Mouse (Mus musculus) adrenal gland, adult (tissue): ENCODE results near the gene Slc23a2.

Experiments used
- DNase-seq, 2 experiments: peaks; one replicate each; pipeline ENCODE4 v3.0.0; 2022 to 2023; ENCODE audit warnings: low spot score in 1 of 2; ENCODE audit not compliant: inconsistent age in 2 of 2

Slc23a2 gene

DNA sequence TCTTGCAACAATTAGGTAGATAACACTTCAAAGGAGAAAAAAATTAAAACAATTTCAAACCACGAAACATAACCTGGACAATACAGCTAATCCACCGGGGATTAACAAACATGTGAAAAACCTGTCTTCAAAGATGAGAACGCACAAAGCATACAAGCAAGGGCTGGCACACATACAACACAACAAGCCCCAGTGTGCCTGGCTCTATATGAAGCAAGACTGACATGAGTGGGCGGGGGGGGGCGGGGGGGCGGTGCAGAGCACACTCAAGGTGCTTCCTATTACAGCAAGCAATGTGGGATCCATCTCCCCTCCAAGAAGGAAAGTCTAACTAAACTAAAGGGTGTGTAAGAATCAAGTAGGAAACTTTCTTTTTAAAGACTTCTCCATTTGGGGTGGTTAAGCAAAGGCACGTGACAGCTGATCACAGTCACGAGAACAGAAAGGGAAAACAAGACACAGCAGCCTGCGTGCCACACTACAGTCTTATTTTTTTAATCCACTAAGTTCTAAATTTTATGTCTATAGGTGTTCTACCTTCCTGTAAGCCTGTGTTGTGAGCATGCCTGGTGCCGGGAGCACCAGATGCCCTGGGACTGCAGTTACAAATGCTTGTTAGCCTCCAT is 42.3 kb downstream of the Slc23a2 start:
- DNase-seq: peak in 1 of 2 experiments; percentile 36

GRCm38 (mm10) chr2:132098942-132099672 is 45.8 kb downstream of the Slc23a2 start:
- peak in 1 of 2 experiments; percentile 78 for DNase-seq

DNA sequence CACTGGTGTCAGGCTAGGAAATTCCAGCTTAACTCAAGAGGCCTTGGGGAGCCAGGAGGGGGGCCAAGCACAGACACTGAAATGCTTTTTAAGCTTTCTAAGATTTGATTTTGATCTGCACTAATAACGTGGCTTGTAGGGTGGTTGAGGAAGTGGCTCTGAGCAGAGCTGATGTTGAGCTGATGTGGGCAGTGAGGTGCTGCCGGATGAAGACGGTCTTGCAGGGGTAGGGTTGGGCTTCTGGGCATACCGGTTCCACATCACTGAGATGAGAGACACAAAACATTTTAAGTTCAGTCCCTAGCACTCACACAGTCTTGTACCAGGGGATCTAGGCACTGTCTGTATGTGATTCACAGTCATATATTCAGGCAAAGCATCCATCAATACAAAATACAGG is 46.5 kb downstream of the Slc23a2 start:
- DNase-seq: peak in 1 of 2 experiments; percentile 46

DNA sequence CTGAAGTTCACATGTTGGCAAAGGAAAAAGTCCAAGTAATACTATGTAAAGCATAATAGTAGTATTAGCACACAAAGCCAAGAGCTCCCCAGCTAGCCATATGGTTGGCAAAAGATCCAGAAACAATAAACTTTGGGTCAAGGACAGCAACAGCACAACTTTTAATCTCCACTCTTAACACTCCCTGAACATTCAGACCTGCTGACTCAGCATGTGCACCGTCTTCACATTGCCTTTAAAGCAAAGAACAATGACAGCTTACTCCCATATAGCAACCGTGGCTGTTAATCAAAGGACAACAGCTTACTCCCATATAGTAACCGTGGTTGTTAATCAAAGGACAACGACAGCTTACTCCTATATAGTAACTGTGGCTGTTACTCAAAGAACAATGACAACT is 48.3 kb downstream of the Slc23a2 start:
- peak in 1 of 2 experiments; percentile 76 for DNase-seq

GRCm38 (mm10) chr2:132095821-132096220 is 49.1 kb downstream of the Slc23a2 start:
- no peak for DNase-seq

- DNase-seq: peak in 1 of 2 experiments; percentile 64
Measured at GRCm38 (mm10) chr2:132094441-132095230, 50.3 kb downstream of the Slc23a2 start.

DNA sequence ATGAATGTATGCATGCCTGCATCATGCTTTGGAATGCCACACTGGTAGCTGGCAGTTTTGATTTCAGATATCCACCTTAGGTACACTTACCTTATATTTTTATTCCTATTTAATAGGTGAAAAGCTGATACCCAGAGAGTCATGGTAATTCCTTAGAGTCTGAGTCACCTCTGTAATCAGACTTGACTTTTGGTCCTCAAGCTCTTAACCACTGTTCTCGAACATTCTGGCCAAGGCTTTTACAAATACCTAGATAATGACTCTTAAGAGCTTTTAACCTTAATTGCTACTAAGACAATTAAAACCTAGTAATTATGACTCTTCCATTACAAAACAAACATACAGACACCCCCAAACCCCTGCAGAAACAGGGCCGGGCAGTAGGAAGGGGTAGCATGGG is 51.2 kb downstream of the Slc23a2 start:
- DNase-seq: no peak

- DNase-seq: no peak
Measured at GRCm38 (mm10) chr2:132093298-132093697, 51.6 kb downstream of the Slc23a2 start.

DNA sequence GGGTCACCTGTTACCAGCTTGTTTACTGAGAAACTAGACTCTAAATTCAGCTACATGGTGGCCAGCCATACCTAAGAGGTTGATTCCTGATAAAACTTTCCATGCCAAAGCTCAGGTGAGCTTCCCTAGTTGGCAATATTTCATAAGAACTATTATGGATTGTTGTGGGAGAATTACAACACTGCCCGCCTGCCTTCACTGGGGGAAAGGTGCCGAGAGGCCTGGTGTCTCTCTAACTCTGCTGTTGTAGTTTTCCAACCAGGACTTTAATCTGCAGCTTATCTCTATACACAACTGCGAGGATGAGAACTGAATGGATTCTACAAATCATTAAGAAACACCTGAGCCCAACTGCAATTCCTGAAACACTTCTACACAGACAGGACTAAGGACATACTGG is 52.2 kb downstream of the Slc23a2 start:
- DNase-seq: no peak

DNA sequence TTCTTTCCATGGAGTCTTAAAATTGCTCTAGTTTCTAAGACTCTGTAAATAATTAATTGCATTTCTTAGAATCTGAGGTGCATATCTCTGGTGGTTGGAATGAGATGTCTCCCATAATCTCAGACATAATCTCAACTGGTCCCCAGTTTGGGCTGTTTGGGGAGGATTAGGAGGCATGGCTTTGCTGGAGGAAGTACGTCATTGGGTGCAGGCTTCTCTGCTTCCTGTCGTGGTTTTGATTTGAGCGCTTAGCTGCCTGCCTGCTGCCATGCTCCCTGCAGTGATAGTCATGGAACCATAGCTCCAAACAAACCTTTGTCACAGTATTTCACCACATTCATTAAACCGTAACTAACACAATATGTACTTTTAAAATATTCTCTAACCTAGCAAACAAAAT is 53.2 kb downstream of the Slc23a2 start:
- DNase-seq: no peak

DNA sequence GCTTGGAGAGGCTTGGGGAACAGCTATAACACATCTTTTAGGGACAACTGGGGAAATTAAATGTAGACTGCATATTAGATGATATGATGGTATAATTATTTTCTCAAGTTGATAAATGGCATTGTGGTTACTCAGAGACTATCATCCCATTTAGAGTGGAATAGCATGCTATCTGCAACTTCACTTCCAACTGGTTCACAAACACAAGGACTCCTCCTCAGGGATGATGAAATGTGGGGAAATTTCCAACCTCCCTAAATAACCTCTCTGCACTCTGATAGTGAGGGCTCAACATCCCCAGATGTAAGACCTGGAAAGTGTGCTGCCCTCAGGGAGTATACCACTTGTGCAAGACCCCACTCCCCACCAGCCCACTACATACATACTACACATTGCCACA is 60.1 kb downstream of the Slc23a2 start:
- peak in 1 of 2 experiments; percentile 65 for DNase-seq

DNA sequence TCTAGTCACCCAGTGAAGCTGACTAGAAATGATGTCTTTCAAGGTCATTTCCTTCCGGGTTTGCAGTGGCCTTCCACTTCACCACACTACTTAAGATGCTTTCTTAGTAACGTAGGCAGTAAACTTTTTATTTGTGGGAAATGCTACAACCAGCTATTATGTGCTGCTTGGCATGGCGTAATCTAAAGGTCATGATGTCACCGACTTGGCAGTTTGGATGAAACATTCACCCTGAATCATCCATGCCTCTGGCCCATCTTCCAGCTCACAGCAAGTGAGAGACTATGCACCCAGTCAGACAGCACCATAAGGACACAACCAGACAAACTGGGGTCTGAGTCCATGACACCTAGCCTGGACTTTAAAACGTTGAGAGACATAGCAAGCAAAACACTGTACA is 60.5 kb downstream of the Slc23a2 start:
- peak; percentile 76 to 92 for DNase-seq

DNA sequence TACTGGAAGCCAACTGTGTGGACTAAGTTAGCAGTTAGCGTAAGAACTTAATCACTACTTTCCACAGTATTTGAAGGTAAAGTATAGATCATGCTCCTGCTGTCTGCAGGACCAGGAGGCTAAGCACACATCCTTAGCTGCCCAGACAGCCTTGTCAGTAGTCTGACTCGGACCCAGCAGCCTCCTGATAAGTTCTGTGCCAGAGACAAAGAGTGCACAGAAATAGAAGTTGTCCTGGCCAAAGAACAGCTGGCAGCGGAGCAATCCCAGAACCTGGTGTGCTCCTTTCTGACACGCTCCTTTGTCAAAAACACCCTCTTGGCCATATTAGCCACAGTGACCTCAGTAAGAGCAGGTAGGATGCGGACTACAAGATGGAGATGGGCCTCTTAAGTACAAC is 65.8 kb downstream of the Slc23a2 start:
- no peak for DNase-seq

- DNase-seq: no peak
Measured at GRCm38 (mm10) chr2:132073052-132073451, 71.9 kb downstream of the Slc23a2 start.

- no peak for DNase-seq
Measured at GRCm38 (mm10) chr2:132069985-132070735, 74.7 kb downstream of the Slc23a2 start.

DNA sequence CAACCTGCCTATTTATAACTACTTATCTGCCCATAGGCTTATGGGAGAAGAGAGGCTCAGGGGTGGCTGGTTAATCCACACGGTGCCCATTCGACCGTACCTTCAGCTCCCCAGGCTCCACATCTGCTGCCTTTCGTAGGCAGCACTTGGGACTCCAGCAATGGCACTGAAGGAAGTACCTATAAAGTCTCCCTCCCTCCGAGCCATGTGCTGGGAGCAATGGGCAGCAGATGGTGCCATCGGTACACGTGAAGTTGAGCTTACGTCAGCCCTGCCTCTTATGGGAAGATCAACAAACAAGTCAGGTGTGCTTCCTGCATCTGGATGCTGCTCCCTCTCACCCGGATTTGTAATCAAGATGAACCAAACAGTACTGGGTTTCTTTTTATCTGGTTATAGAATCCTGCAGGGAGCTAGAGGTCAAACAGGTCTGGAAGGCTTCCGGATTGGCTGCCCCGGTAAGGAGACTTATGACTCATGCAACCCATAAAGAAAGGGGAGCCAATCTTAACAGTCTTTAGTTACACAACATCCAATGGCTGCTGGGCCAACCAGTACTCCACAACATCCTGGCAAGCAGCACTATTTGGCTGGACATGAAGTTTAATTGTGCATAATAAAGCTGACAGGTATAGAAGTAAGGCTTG is 80.6 kb downstream of the Slc23a2 start:
- DNase-seq: peak in 1 of 2 experiments; percentile 44

DNA sequence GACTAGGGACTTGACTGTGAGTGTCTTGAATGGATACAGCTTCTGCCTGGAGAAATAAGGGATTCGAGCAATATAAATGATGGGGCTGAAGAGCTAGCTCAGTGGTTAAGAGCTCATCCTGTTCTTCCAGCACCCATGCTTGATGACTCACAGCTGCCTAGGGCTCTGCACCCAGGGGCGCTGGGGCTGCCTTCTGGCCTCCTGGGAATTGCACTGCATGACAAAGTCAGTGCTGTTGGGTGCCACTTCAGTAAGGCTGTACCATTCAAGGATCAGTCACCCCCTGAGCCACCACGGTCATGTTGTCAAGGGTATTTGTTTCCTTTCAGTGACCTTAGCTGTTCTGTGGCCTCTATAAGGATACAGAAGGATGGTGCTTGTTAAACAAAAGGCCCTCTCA is 81.1 kb downstream of the Slc23a2 start:
- DNase-seq: no peak

- no peak for DNase-seq
Measured at GRCm38 (mm10) chr2:132061884-132062283, 83.0 kb downstream of the Slc23a2 start.

- no peak for DNase-seq
Measured at GRCm38 (mm10) chr2:132059919-132060318, 85.0 kb downstream of the Slc23a2 start.

- no peak for DNase-seq
Measured at GRCm38 (mm10) chr2:132055349-132055753, 89.6 kb downstream of the Slc23a2 start.

- no peak for DNase-seq
Measured at GRCm38 (mm10) chr2:132053824-132054223, 91.1 kb downstream of the Slc23a2 start.
